Mouse (Mus musculus) embryonic fibroblast, embryonic 13.5 days (primary cell): ENCODE measurements around the gene Ces2f. TPM values are rescaled to one million over a fixed set of nuclear protein-coding genes. Genes with fewer than 3 reads are reported as not detected.

ENCODE experiments used
- H3K27ac ChIP-seq: 2 replicates; pipeline ENCODE4 v1.5.1; 2012; ENCODE audit warnings: low read length, control low read depth, inconsistent platforms; ENCODE audit not compliant: insufficient read depth
- H3K4me1 ChIP-seq: 2 replicates; pipeline ENCODE4 v1.6.1; 2011; ENCODE audit warnings: low read length; ENCODE audit not compliant: control insufficient read depth, insufficient read depth
- H3K4me3 ChIP-seq: 2 replicates; pipeline ENCODE4 v1.5.1; 2011; ENCODE audit warnings: mild to moderate bottlenecking, control low read depth, low read length; ENCODE audit not compliant: insufficient read depth
- CTCF ChIP-seq: IDR thresholded peaks from 2 replicates; pipeline ENCODE4 v1.5.1; 2011; ENCODE audit warnings: mild to moderate bottlenecking, control low read depth, low read length, moderate library complexity, borderline replicate concordance; ENCODE audit not compliant: insufficient read depth
- POLR2A ChIP-seq: IDR thresholded peaks from 2 replicates; pipeline ENCODE4 v1.6.1; 2011; ENCODE audit warnings: low read depth, mild to moderate bottlenecking, control low read depth, low read length, moderate library complexity
- polyA plus RNA-seq: library from polyadenylated mRNA; stranded (reverse); fragments of >200 nt; gene quantifications from 2 replicates; pipeline ENCODE4 v1.2.4, GENCODE M21; 2011; ENCODE audit warnings: low read depth; ENCODE audit not compliant: missing spikeins, insufficient read length

Gene Ces2f
- polyA plus RNA-seq, 1 experiment = not detected

DNA sequence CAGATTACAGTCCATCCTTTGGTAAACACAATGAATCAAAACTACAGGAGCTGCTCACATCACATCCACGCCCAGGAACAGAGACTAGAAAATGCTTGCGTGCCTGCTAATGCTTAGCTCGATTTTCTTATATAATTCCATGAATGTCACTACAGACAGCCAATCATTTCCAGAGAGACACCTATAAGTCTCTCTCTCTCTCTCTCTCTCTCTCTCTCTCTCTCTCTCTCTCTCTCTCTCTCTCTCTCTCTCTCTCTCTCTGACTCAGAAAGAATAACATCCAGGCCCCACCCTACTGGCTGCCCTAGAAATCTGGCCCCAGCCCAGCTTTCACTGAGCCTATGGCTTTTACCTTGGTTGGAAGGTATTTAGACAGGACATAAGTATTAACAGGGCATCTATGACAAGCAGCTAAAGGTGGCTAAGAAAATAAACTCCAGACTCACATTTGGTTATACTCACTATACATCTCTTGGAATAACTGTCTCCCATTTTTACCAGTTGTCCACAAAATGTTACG is 16.3 kb downstream of the Ces2f start:
- TF ChIP-seq CTCF = no peak
- no peak for TF ChIP-seq POLR2A

DNA sequence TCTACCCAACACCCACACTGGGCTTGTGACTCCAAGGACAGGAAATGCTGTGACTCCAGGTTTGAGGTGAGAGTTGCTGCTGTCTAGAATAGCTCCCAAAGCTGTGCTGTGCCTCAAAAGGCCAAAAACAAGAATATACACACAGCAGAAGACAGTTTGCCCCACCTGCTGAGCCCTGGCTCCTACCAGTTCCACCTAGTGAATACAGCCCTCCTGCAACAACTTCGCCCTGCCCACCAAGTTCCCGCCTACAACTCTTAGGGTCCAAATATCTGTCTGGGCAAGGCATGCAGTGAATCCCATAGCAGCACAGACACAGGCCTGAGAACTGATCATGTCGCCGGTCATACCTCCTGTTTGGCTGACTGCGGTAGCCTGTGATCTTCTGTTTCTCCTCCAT is 37.0 kb downstream of the Ces2f start:
- Histone ChIP-seq H3K27ac (no peak overlapping the region), H3K4me1 (no peaks in the 10 kb centered on the region), H3K4me3 (no peak overlapping the region)
- TF ChIP-seq POLR2A = no peak
- no peak for TF ChIP-seq CTCF

More for the DNA sequence above, 16.3 kb downstream of the Ces2f start:
- Histone ChIP-seq H3K4me3 (no peak overlapping the region), H3K27ac (no peak overlapping the region), H3K4me1 (no peaks in the 10 kb centered on the region)

DNA sequence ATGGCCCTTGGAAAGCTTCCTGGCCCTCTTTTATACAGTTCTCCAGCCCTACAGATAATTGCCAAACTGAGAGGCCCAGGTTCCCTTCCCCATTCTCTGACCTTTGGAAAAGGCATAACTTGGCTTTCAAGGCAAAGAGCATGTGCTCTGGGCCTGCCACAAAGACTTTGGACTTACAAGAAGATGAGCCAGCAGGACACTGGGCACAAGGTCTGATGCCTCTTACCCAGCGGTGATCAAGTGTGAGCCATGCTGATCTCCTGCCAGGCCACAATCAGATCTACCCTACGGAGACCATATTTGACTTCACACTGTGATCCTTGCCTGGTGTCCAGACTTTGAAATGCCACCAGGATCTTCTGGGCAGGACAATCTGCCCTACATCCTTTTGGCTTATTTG is 37.8 kb downstream of the Ces2f start:
- no peak for TF ChIP-seq POLR2A
- TF ChIP-seq CTCF = no peak
- no peaks in the 10 kb centered on the region for H3K4me1 ChIP-seq
- H3K27ac ChIP-seq = no peak overlapping the region
- H3K4me3 ChIP-seq = no peak overlapping the region

DNA sequence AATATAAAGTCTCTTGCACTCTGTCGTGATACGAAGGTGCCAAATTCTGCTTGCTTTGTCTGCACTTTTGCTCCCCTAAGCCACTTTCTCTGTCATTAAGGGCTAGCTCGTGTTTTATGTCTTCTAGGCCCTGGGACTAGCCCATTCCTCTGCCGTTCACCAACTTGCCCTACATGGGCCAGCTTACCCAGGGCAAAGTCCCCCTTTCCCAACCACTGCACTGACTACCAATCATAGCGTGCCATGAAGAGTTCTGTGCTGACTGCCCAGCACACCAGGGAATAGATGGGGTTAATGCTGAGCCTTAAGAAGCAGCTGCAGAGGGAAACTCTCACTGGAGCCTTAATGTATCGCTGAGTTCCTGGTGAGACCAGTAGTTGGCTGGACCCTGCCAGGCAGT is 51.0 kb downstream of the Ces2f start:
- Histone ChIP-seq H3K4me3 (no peak overlapping the region), H3K27ac (no peak overlapping the region), H3K4me1 (no peaks in the 10 kb centered on the region)
- TF ChIP-seq POLR2A (no peak), CTCF (no peak)

DNA sequence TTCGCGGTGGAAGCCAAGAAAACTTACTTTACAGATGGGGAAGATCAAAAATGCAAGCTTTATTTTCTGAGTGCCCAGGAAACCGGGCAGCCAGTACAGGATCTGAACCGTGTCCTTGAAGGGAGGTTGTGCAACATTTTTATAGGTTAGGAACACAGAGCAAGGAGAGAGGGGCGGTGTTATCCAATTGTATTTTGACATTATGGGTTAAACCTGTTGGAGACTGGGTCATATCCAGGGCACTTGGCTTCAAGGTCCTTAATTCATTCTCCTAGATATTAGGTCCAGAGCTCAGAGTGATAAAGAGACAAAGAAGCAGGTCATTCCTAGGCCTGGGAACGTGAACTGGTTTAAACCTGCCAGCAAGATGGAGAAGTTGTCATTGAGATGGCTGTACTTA is 52.0 kb downstream of the Ces2f start:
- H3K4me1 ChIP-seq = no peaks in the 10 kb centered on the region
- TF ChIP-seq POLR2A = no peak
- no peak for TF ChIP-seq CTCF
- no peak overlapping the region for H3K27ac ChIP-seq
- H3K4me3 ChIP-seq = no peak overlapping the region

DNA sequence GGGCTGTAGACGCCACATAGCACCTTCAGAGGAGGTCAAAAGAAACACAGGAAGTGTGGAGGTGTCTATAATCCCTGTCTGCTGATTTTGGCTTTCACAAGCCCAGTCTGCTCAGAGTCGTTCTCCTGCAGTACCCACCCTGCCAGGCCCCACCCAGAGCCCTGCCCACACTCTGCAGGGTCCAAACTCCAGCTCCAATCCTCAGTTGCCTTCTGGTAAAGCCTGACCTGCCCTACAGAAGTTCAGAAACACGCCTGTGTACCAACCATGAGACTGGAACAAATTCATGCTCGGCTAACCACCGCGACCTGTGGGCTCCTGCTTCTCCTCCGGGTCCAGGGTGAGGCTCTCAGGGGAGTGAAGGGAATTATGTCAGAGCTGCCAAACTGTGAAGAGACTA is 53.4 kb downstream of the Ces2f start, which contains the start of gene Ces2h:
Gene Ces2h, plus strand, starts transcription at position 268 of the 400 bp plus-strand sequence.
- TF ChIP-seq CTCF (no peak), POLR2A (no peak)
- Histone ChIP-seq H3K27ac (no peak within 1 kb of the TSS), H3K4me3 (no peak within 1 kb of the TSS), H3K4me1 (no peaks in the 10 kb centered on the region)

Other genes with a start within 250 kb of the Ces2f start
- not detected in 2 replicates for gene Ces2a, start 213.4 kb upstream of the Ces2f start, polyA plus RNA-seq
- not detected in 2 replicates for gene Ces2b, start 115.8 kb upstream of the Ces2f start, polyA plus RNA-seq
- not detected in 2 replicates for gene Ces2c, start 100.3 kb upstream of the Ces2f start, polyA plus RNA-seq
- 0.25 TPM in 1 of 2 replicates, not detected in the other for gene Ces2e, start 21.1 kb upstream of the Ces2f start, polyA plus RNA-seq
- 0.18 and 0.30 TPM in 2 replicates for gene Ces2g, start 14.4 kb downstream of the Ces2f start, polyA plus RNA-seq
- not detected in 2 replicates for gene Ces2h, start 53.5 kb downstream of the Ces2f start, polyA plus RNA-seq
- gene Ces3a, start 101.2 kb downstream of the Ces2f start, polyA plus RNA-seq = not detected in 2 replicates
- gene Ces3b, start 136.4 kb downstream of the Ces2f start, polyA plus RNA-seq = not detected in 2 replicates
- not detected in 2 replicates for gene Ces4a, start 184.4 kb downstream of the Ces2f start, polyA plus RNA-seq
- gene Cbfb, start 223.3 kb downstream of the Ces2f start, polyA plus RNA-seq = 111 and 145 TPM in 2 replicates